Mouse (Mus musculus): ENCODE data around the gene Ccdc43. TPM values are rescaled to one million over a fixed set of nuclear protein-coding genes. Genes with fewer than 3 reads are reported as not detected.
"Not testable (repeated sequence)": the region's sequence is repeated elsewhere in the genome, so short reads cannot be mapped to it uniquely, and the experiment has no call there.

Ccdc43 gene
- polyA plus RNA-seq, 1 experiment from 2014 or later: 71.1 TPM

DNA sequence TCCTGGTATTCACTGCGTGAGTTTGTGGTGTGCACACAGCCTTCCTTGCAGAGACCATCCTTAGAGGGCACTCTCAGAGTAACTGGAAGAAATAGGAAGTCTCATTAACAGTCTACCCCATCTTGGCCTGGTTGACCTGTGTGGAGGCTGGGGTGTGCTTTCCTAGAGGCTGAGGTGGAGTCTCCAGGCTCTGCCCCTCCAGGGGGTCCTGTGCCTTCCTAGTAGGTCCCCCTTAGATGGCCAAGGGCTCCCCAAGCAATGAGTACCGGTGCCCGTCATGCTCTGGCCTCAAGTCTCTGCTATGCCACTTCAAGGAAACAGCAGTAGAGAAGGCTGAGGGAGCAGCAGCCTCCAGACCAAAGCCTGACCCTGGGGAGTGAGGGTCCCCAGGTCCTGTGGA is 40.5 kb upstream of the Ccdc43 start:
- H3K4me3 ChIP-seq (ENCODE audit: low read depth, low read length): no peak overlapping the region
- no peak for DNase-seq (ENCODE audit: low spot score)
- WGBS: 70% methylated on average over 3 of the region's 3 CpGs
- H3K27ac ChIP-seq (replicated peaks; ENCODE audit: low read depth, low read length): no peak overlapping the region
- no peak for ATAC-seq (replicated peaks; ENCODE audit: insufficient number of reproducible peaks, low FRiP score, low TSS enrichment, low read depth)
- no peaks in the 10 kb centered on the region for H3K27me3 ChIP-seq (ENCODE audit: control insufficient read depth, insufficient read depth, low read length)
- no peak overlapping the region for H3K9ac ChIP-seq (replicated peaks; ENCODE audit: low read length)
- H3K9me3 ChIP-seq (replicated peaks; ENCODE audit: control insufficient read depth, low read length): no peaks in the 10 kb centered on the region
- H3K36me3 ChIP-seq (replicated peaks; ENCODE audit: control insufficient read depth, insufficient read depth, low read depth, low read length): no peaks in the 10 kb centered on the region
- H3K4me2 ChIP-seq (ENCODE audit: low read depth, low read length): no peak overlapping the region
- H3K4me1 ChIP-seq (ENCODE audit: control insufficient read depth, insufficient read depth, low read length): no peaks in the 10 kb centered on the region

DNA sequence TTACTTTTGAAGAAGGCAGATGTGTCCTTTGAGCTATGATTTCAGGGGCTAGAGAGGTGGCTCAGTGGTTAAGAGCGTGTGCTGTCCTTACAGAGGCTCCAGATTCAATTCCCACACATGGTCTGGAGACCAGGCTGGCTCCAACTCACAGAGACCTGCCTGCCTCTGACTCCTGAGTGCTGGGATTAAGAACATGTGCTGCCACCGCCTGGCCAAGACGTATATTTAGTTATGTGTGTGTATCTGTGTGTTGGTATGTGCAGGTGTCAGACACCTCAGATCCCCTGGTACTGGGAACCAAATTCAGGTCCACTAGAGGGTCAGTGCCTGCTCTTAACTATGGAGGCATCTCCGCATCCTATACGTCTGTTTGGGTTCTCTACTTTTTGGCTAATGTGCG is 37.4 kb upstream of the Ccdc43 start:
- Histone ChIP-seq H3K9ac (replicated peaks; ENCODE audit: low read length) (no peak overlapping the region), H3K27me3 (ENCODE audit: control insufficient read depth, insufficient read depth, low read length) (no peaks in the 10 kb centered on the region), H3K9me3 (replicated peaks; ENCODE audit: control insufficient read depth, low read length) (no peaks in the 10 kb centered on the region), H3K27ac (replicated peaks; ENCODE audit: low read depth, low read length) (no peak overlapping the region), H3K36me3 (replicated peaks; ENCODE audit: control insufficient read depth, insufficient read depth, low read depth, low read length) (no peaks in the 10 kb centered on the region), H3K4me3 (ENCODE audit: low read depth, low read length) (no peak overlapping the region), H3K4me1 (ENCODE audit: control insufficient read depth, insufficient read depth, low read length) (no peaks in the 10 kb centered on the region), H3K4me2 (ENCODE audit: low read depth, low read length) (no peak overlapping the region)
- ATAC-seq (replicated peaks; ENCODE audit: insufficient number of reproducible peaks, low FRiP score, low TSS enrichment, low read depth) (no peak), DNase-seq (ENCODE audit: low spot score) (no peak)
- WGBS: 81% methylated on average over 6 of the region's 6 CpGs

DNA sequence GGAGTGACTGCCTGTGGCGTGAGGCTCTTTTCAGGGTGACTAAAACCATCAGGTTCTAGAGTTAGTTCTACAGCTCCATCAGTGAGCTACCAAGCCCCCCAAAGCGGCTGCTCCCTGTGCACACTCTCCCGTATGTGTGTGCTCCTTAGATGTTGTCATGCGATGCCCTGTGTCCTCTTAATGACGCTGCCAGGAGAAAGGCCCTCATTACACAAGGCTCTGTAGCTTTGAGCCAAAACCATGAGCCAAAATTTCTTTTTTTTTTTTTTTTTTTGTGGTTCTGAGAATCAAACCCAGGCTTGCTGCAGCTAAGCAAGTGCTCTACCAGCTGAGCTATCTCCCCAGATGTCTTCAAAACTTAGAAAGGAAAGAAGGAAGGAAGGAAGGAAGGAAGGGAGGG is 35.6 kb upstream of the Ccdc43 start:
- Histone ChIP-seq H3K4me2 (ENCODE audit: low read depth, low read length) (no peak overlapping the region), H3K9ac (replicated peaks; ENCODE audit: low read length) (no peak overlapping the region), H3K36me3 (replicated peaks; ENCODE audit: control insufficient read depth, insufficient read depth, low read depth, low read length) (no peaks in the 10 kb centered on the region), H3K4me3 (ENCODE audit: low read depth, low read length) (no peak overlapping the region), H3K9me3 (replicated peaks; ENCODE audit: control insufficient read depth, low read length) (no peaks in the 10 kb centered on the region), H3K27me3 (ENCODE audit: control insufficient read depth, insufficient read depth, low read length) (no peaks in the 10 kb centered on the region), H3K27ac (replicated peaks; ENCODE audit: low read depth, low read length) (no peak overlapping the region), H3K4me1 (ENCODE audit: control insufficient read depth, insufficient read depth, low read length) (no peaks in the 10 kb centered on the region)
- 73% methylated on average over 5 of the region's 5 CpGs for WGBS
- DNase-seq (ENCODE audit: low spot score): no peak
- ATAC-seq (replicated peaks; ENCODE audit: insufficient number of reproducible peaks, low FRiP score, low TSS enrichment, low read depth): no peak

- Histone ChIP-seq H3K27me3 (ENCODE audit: control insufficient read depth, insufficient read depth, low read length) (no peaks in the 10 kb centered on the region), H3K27ac (replicated peaks; ENCODE audit: low read depth, low read length) (no peak overlapping the region), H3K4me3 (ENCODE audit: low read depth, low read length) (no peak overlapping the region), H3K4me1 (ENCODE audit: control insufficient read depth, insufficient read depth, low read length) (no peaks in the 10 kb centered on the region), H3K4me2 (ENCODE audit: low read depth, low read length) (no peak overlapping the region), H3K36me3 (replicated peaks; ENCODE audit: control insufficient read depth, insufficient read depth, low read depth, low read length) (no peaks in the 10 kb centered on the region), H3K9me3 (replicated peaks; ENCODE audit: control insufficient read depth, low read length) (no peaks in the 10 kb centered on the region), H3K9ac (replicated peaks; ENCODE audit: low read length) (no peak overlapping the region)
- WGBS: 86% methylated on average over 6 of the region's 6 CpGs
- no peak for DNase-seq (ENCODE audit: low spot score)
- ATAC-seq (replicated peaks; ENCODE audit: insufficient number of reproducible peaks, low FRiP score, low TSS enrichment, low read depth): no peak
Measured at GRCm38 (mm10) chr11:102731366-102731765, 33.8 kb upstream of the Ccdc43 start.

DNA sequence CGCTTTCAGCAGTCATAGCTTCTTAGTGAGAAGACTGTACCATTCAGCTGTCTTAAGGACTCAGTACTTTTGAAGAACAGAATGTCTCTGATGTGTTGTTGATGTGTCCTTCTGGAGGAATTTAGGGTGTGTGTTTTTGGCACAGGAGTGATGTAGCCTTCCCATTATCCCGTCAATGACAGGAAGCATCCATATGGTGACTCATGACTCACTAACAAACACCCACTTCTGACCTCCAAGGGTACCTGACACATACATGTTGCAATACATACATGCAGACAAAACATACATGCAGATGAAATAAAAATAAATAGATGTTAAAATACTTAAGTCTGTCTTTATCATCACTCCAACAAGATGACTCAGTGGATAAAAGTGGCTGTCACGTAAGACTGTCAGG is 32.3 kb upstream of the Ccdc43 start:
- Histone ChIP-seq H3K4me3 (ENCODE audit: low read depth, low read length) (no peak overlapping the region), H3K27ac (replicated peaks; ENCODE audit: low read depth, low read length) (no peak overlapping the region), H3K9me3 (replicated peaks; ENCODE audit: control insufficient read depth, low read length) (no peaks in the 10 kb centered on the region), H3K9ac (replicated peaks; ENCODE audit: low read length) (no peak overlapping the region), H3K27me3 (ENCODE audit: control insufficient read depth, insufficient read depth, low read length) (no peaks in the 10 kb centered on the region), H3K4me1 (ENCODE audit: control insufficient read depth, insufficient read depth, low read length) (no peaks in the 10 kb centered on the region), H3K36me3 (replicated peaks; ENCODE audit: control insufficient read depth, insufficient read depth, low read depth, low read length) (no peaks in the 10 kb centered on the region), H3K4me2 (ENCODE audit: low read depth, low read length) (no peak overlapping the region)
- DNase-seq (ENCODE audit: low spot score) (no peak), ATAC-seq (replicated peaks; ENCODE audit: insufficient number of reproducible peaks, low FRiP score, low TSS enrichment, low read depth) (no peak)
- 80% methylated on average over 3 of the region's 3 CpGs for WGBS

DNA sequence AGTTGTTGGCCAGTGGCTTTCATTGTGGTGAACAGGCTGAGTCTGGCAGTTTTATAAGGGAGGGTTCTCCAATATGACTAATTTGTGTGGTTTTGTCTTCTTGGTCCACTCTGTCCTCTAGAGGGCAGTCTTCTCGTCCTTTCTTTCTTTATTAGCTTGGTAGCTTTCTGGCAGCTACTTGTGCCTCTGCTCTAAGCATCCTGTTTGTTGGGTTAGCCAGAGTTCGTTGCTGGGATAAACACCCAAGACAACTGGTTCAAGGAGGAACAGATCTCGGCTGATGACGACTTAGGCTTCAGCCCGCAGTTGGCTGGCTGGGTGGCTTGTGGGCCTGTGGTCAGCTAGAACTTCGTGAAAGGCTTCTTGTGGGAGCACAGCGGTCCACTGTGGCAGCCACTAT is 31.0 kb upstream of the Ccdc43 start:
- Histone ChIP-seq H3K9ac (replicated peaks; ENCODE audit: low read length) (no peak overlapping the region), H3K4me2 (ENCODE audit: low read depth, low read length) (no peak overlapping the region), H3K4me1 (ENCODE audit: control insufficient read depth, insufficient read depth, low read length) (no peaks in the 10 kb centered on the region), H3K4me3 (ENCODE audit: low read depth, low read length) (no peak overlapping the region), H3K9me3 (replicated peaks; ENCODE audit: control insufficient read depth, low read length) (no peaks in the 10 kb centered on the region), H3K27me3 (ENCODE audit: control insufficient read depth, insufficient read depth, low read length) (no peaks in the 10 kb centered on the region), H3K27ac (replicated peaks; ENCODE audit: low read depth, low read length) (no peak overlapping the region), H3K36me3 (replicated peaks; ENCODE audit: control insufficient read depth, insufficient read depth, low read depth, low read length) (no peaks in the 10 kb centered on the region)
- DNase-seq (ENCODE audit: low spot score) (peak; percentile 83), ATAC-seq (replicated peaks; ENCODE audit: insufficient number of reproducible peaks, low FRiP score, low TSS enrichment, low read depth) (no peak)
- WGBS: 38% methylated on average over 7 of the region's 7 CpGs

DNA sequence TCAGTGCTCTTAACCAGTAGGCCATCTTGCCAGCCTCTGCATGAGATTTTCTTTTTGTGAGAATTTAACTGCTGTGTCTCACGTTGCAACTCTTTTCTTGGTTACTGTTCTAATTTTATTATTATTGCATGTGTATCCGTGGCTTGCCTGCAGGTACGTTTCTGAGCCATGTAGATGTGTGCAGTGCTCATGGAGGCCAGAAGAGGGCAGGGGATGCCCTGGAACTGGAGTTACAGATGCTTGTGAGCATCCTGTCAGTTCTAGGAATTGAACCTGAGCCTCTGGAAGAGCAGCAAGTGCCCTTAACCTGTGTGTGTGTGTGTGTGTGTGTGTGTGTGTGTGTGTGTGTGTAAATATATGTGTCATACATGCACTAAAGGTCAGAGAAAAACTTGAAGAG is 28.0 kb upstream of the Ccdc43 start:
- no peaks in the 10 kb centered on the region for H3K36me3 ChIP-seq (replicated peaks; ENCODE audit: control insufficient read depth, insufficient read depth, low read depth, low read length)
- H3K27me3 ChIP-seq (ENCODE audit: control insufficient read depth, insufficient read depth, low read length): no peaks in the 10 kb centered on the region
- no peak for ATAC-seq (replicated peaks; ENCODE audit: insufficient number of reproducible peaks, low FRiP score, low TSS enrichment, low read depth)
- H3K9ac ChIP-seq (replicated peaks; ENCODE audit: low read length): no peak overlapping the region
- H3K27ac ChIP-seq (replicated peaks; ENCODE audit: low read depth, low read length): no peak overlapping the region
- 31% methylated on average over 3 of the region's 3 CpGs for WGBS
- H3K4me2 ChIP-seq (ENCODE audit: low read depth, low read length): no peak overlapping the region
- no peaks in the 10 kb centered on the region for H3K4me1 ChIP-seq (ENCODE audit: control insufficient read depth, insufficient read depth, low read length)
- no peak for DNase-seq (ENCODE audit: low spot score)
- H3K9me3 ChIP-seq (replicated peaks; ENCODE audit: control insufficient read depth, low read length): no peaks in the 10 kb centered on the region
- H3K4me3 ChIP-seq (ENCODE audit: low read depth, low read length): no peak overlapping the region

GRCm38 (mm10) chr11:102716135-102716534 is 18.6 kb upstream of the Ccdc43 start:
- no peak overlapping the region for H3K4me2 ChIP-seq (ENCODE audit: low read depth, low read length)
- H3K9ac ChIP-seq (replicated peaks; ENCODE audit: low read length): no peak overlapping the region
- no peak overlapping the region for H3K4me3 ChIP-seq (ENCODE audit: low read depth, low read length)
- H3K36me3 ChIP-seq (replicated peaks; ENCODE audit: control insufficient read depth, insufficient read depth, low read depth, low read length): no peaks in the 10 kb centered on the region
- no peaks in the 10 kb centered on the region for H3K9me3 ChIP-seq (replicated peaks; ENCODE audit: control insufficient read depth, low read length)
- WGBS: 69% methylated on average over 7 of the region's 7 CpGs
- H3K27ac ChIP-seq (replicated peaks; ENCODE audit: low read depth, low read length): no peak overlapping the region
- no peaks in the 10 kb centered on the region for H3K4me1 ChIP-seq (ENCODE audit: control insufficient read depth, insufficient read depth, low read length)
- DNase-seq (ENCODE audit: low spot score) (no peak), ATAC-seq (replicated peaks; ENCODE audit: insufficient number of reproducible peaks, low FRiP score, low TSS enrichment, low read depth) (no peak)
- H3K27me3 ChIP-seq (ENCODE audit: control insufficient read depth, insufficient read depth, low read length): no peaks in the 10 kb centered on the region

GRCm38 (mm10) chr11:102714578-102714977 is 17.0 kb upstream of the Ccdc43 start:
- H3K36me3 ChIP-seq (replicated peaks; ENCODE audit: control insufficient read depth, insufficient read depth, low read depth, low read length); DNase-seq (ENCODE audit: low spot score): not testable (repeated sequence)
- 85% methylated on average over 2 of the region's 2 CpGs for WGBS

More at GRCm38 (mm10) chr11:102714578-102714977, 17.0 kb upstream of the Ccdc43 start:
- not testable (repeated sequence) for H3K4me1 ChIP-seq (ENCODE audit: control insufficient read depth, insufficient read depth, low read length); ATAC-seq (replicated peaks; ENCODE audit: insufficient number of reproducible peaks, low FRiP score, low TSS enrichment, low read depth); H3K9ac ChIP-seq (replicated peaks; ENCODE audit: low read length); H3K4me2 ChIP-seq (ENCODE audit: low read depth, low read length); H3K9me3 ChIP-seq (replicated peaks; ENCODE audit: control insufficient read depth, low read length); H3K27me3 ChIP-seq (ENCODE audit: control insufficient read depth, insufficient read depth, low read length); H3K4me3 ChIP-seq (ENCODE audit: low read depth, low read length); H3K27ac ChIP-seq (replicated peaks; ENCODE audit: low read depth, low read length)

All from embryonic facial prominence, embryonic 11.5 days (tissue).